Mouse (Mus musculus) spleen, embryonic (tissue): ENCODE results near the gene A630076J17Rik.

Experiments
- CTCF ChIA-PET: fragments of 350-600 bp; sonication (Branson Sonifier 250); formaldehyde crosslinking; loops from one replicate; lab custom pipeline; 2022; lab: Charles Lee

The A630076J17Rik gene

GRCm38 (mm10) chr3:107229822-107230221 lies 592 bp upstream of the A630076J17Rik start:
- CTCF ChIA-PET: no interaction called here

- CTCF ChIA-PET: interaction anchor here (0.6 kb wide), 1 partner anchor 349 kb away, joined by 3 read pairs; no protein-coding TSS in a partner anchor
Measured at GRCm38 (mm10) chr3:107231202-107231601, 788 bp downstream of the A630076J17Rik start.

- CTCF ChIA-PET: interaction anchor here (0.6 kb wide), 1 partner anchor 1025 kb away, joined by 3 read pairs; no protein-coding TSS in a partner anchor
Measured at GRCm38 (mm10) chr3:107233351-107233813, 3.0 kb downstream of the A630076J17Rik start.

DNA sequence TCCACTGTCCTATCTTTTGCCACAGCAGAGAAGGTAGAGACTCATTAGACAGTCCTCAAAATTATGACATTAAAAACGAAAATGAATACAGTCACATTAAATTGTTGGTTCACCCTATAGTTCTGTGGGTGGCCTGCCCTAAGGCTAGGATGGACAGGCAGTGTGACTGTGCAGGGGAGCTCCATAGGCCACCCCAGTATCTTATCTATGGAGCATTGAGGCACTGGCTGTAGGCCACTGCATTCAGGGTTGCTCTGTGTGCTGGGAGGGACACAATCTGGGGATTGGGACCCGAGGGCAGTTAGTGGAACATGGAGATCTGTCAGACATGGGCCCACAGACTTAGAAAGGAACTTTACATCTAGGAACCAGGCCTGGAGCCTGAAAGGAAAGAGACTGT lies 3.5 kb downstream of the A630076J17Rik start:
- CTCF ChIA-PET: interaction anchor here (1.3 kb wide), 1 partner anchor 9 kb away, joined by 3 read pairs; no protein-coding TSS in a partner anchor

GRCm38 (mm10) chr3:107238051-107238450 lies 7.6 kb downstream of the A630076J17Rik start:
- CTCF ChIA-PET: no interaction called here

- CTCF ChIA-PET: no interaction called here
Measured at GRCm38 (mm10) chr3:107238471-107238980, 8.1 kb downstream of the A630076J17Rik start.

DNA sequence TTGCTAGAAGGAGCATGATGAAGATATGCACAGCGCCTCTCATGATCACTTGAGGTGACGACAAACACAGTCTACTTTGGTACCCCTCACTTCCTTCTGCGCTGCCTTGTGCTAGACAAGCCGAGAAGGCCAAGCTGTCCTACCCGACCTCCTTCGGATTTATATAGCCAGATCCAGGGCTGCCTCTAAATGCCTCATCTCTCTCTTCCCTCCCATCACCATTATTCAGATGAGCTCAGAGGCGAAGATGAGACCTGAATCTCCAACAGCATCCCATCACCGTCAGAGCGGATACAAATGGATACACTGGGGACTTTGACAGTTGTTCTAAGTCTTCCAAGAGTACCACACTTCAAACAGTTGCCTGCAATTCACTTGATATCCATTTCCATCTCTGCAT lies 9.2 kb downstream of the A630076J17Rik start, which contains the start of gene Prok1:
Gene Prok1 (minus strand): TSS at position 101 of the 400 bp plus-strand sequence.
- CTCF ChIA-PET: no interaction called here

- CTCF ChIA-PET: no interaction called here
Measured at GRCm38 (mm10) chr3:107241389-107242094, 11.1 kb downstream of the A630076J17Rik start.

DNA sequence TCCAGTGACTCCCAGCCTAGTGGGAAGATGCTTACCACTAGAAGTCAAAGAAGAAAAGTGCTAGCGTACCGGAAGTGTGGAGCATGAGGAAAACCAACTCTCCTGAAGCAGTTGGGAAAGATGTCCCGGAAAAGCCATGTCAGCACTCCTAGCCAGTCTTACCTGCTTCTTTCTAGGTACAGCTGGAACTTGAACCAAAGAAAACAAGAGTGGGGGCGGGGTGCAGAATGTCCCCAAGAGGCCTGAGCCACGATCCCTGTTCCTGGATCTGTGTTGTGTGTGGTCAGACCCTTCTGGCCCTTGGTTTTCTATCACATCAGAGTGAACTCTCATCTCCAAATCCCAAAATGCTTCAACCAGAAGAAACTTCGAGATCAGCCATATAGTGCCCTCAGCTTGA lies 16.5 kb downstream of the A630076J17Rik start:
- CTCF ChIA-PET: no interaction called here

DNA sequence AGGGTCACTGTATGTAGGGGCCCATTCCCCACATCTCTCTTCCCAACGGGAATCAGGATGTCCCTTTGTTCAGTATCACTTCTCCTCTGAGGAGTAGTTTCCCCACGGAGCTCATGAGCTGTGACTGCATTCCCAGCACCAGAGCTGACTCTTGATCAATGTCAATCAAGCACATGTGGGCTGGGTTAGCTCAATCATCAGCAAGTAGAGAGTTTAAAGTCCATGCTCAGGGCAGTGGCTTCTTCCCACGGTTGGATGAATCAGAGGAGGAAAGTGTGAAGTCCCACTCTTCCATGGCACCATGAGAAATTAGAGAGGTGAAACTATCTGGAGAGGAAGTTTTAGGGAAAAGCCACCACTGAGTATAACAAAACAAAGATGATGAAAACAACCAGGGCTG lies 18.6 kb downstream of the A630076J17Rik start:
- CTCF ChIA-PET: no interaction called here

- CTCF ChIA-PET: no interaction called here
Measured at GRCm38 (mm10) chr3:107250320-107250719, 19.9 kb downstream of the A630076J17Rik start.

GRCm38 (mm10) chr3:107252035-107252434 lies 21.6 kb downstream of the A630076J17Rik start:
- CTCF ChIA-PET: no interaction called here

DNA sequence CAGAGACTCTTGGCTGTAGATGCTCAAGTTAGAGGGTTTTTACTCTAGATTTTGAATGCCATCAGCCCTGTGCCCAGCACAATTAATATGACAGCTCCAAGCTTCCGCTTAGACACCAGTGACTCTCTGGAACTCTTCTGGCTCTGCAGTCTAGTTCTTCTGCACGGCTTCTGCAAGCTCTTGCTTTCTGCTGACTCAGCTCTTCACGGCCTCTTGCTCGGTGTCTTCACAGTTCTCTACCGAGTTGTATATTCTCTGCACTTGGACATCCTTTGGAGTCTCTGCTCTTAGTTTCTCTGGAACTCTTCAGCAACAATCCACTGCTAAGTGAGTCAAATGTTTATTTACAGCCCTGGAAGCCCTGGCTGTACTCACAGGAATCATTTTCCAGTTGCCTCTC lies 23.5 kb downstream of the A630076J17Rik start:
- CTCF ChIA-PET: no interaction called here

- CTCF ChIA-PET: no interaction called here
Measured at GRCm38 (mm10) chr3:107255992-107256391, 25.6 kb downstream of the A630076J17Rik start.

- CTCF ChIA-PET: no interaction called here
Measured at GRCm38 (mm10) chr3:107256724-107257123, 26.3 kb downstream of the A630076J17Rik start.

DNA sequence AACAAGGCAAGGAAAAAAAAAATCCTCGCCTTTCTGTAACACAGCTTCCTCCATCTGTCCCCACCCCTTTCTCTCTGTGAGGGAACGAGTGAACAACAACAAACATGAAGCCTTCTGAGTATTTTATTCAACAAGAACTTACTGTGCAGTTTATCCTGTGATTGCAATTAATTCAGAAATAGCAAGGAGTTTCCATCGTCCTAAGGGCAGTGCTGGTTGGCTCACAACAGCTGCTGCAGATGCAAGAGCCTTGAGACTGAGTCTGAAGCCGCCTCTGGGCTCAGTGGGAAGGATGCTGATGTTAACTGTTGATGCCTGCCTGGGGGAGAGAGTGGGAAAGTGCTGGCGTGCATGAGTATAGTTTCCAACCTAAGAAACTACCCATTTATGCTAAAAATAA lies 27.5 kb downstream of the A630076J17Rik start:
- CTCF ChIA-PET: interaction anchor here (0.7 kb wide), 1 partner anchor 95 kb away, joined by 4 read pairs; no protein-coding TSS in a partner anchor

- CTCF ChIA-PET: no interaction called here
Measured at GRCm38 (mm10) chr3:107260956-107261850, 30.8 kb downstream of the A630076J17Rik start.

DNA sequence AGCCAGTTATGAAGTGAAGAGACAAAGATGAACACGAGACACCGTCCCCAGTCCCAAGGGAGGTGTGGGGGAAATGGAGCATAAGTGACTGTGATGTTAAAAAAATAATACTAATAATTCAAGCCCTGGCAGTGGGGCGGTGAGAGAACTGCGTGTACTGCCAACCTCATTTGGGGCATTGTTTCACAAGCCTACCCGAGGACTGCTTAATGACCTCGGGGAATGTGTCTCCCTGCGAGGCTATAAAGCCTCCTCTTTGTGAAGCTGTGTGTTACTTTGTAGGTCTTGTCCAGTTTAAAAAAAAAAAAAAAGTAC lies 31.4 kb downstream of the A630076J17Rik start:
- CTCF ChIA-PET: no interaction called here

DNA sequence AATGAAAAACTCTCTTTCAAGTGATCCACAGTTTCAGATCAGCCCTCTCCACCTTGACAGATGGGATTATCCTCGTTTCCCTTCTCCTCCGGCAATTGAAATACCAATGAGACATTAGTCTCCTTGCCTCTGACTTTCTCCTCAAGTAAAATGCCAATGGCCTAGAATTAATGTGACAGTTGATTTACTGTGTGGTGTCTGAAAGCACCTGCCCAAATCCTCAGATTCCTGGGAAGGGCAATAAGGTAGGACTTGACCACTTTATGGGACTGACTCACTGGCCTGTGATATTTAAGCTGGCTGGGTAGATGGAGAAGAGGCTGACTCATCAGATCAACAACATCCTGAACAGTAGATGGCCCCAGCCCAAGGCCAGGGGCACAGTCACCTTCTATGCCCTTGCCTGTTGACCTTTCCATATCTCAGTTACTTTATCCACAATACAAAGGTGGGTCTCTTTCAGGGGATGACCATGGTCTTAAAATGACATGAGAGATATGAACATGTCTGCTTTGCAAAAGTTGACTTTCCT lies 36.5 kb downstream of the A630076J17Rik start:
- CTCF ChIA-PET: no interaction called here

DNA sequence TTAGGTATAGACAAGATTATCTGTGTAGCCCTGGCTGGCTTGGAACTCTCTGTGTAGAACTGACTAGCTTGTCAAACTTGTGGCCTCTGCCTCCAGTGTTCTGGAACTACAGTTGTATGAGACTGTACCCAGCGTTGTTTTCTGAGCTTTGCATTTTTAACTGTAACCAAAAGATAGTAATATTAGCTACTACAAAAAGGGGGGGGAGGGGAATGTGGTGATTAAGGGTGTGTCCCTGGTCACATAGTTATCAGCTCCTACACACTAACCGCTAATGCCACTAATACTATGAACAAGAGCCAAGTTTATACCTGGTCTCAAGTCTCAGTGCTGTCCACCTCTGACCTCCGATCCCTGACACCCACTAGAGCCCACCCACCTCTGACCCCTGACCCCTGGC lies 42.0 kb downstream of the A630076J17Rik start:
- CTCF ChIA-PET: interaction anchor here (0.6 kb wide), 2 partner anchors 18 to 1562 kb away, joined by 12 to 13 read pairs; no protein-coding TSS in a partner anchor

DNA sequence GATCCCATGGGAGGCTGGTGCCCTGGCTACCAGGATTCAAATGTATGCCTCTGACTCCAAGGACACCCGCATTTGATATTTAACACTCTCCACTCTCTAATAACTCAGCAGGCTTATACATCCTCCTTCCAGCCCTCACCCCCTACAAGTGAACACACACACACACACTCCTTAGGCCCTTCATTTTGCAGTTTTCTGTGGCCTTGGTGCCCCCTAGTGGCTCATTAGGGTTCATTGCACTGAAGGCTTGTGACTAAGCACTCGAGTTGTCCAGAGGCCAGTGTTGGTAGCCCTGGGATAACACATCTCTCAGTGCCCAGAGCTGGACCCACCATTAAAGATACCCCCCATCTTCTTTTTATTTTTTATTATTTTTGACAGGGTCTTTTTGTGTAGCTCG lies 43.4 kb downstream of the A630076J17Rik start:
- CTCF ChIA-PET: no interaction called here

- CTCF ChIA-PET: no interaction called here
Measured at GRCm38 (mm10) chr3:107275351-107275750, 44.9 kb downstream of the A630076J17Rik start.
